Mouse (Mus musculus): ENCODE data around the gene Hist1h3h. TPM values are rescaled to one million over a fixed set of nuclear protein-coding genes. Genes with fewer than 3 reads are reported as not detected.
"Not testable (repeated sequence)": the region's sequence is repeated elsewhere in the genome, so short reads cannot be mapped to it uniquely, and the experiment has no call there.

Hist1h3h gene
- polyA plus RNA-seq, 1 experiment from 2014 or later = 35.3 TPM

GRCm38 (mm10) chr13:21754294-21755001 is 37.0 kb downstream of the Hist1h3h start:
- H3K4me1 ChIP-seq = peaks cover 25% of the 10 kb centered on the region
- H3K27ac ChIP-seq = peak overlapping the region; percentile 96
- peak overlapping the region; percentile 47 for H3K4me3 ChIP-seq
- peak overlapping the region; percentile 74 for H3K4me2 ChIP-seq
- H3K9me3 ChIP-seq (replicated peaks); H3K36me3 ChIP-seq (ENCODE audit: poor library complexity, severe bottlenecking); H3K27me3 ChIP-seq: not testable (repeated sequence)
- under 1% methylated on average over 25 of the region's 26 CpGs for WGBS
- H3K9ac ChIP-seq = peak overlapping the region; percentile 66
- ATAC-seq = peak; percentile 1; the same call in 1 of the 2 replicates

DNA sequence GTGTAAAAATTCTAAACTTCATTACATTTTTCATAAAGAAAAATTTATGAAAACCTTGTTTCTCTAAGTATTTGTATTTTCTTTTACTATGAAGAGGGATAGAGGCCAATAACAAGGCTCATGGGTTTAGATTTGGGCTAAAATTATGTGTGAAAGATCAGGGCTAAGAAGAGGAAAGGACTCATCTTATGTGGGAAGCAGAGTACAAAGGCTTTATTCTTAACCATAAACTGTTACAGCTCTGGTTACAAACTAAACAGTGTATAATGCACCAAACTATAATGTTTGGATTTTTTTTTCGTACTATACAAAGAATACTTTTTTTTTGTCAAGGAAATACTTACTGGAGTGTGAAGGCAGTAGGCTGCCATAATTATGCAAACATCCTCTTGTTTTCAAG is 38.2 kb downstream of the Hist1h3h start:
- H3K36me3 ChIP-seq (ENCODE audit: poor library complexity, severe bottlenecking) = no peaks in the 10 kb centered on the region
- peaks cover 22% of the 10 kb centered on the region for H3K4me1 ChIP-seq
- no peaks in the 10 kb centered on the region for H3K9me3 ChIP-seq (replicated peaks)
- no peak for ATAC-seq
- no peak overlapping the region for H3K27ac ChIP-seq
- H3K9ac ChIP-seq = no peak overlapping the region
- no peak overlapping the region for H3K4me3 ChIP-seq
- peak overlapping the region; percentile 45 for H3K4me2 ChIP-seq
- WGBS = 60% methylated on average over 1 of the region's 1 CpGs
- H3K27me3 ChIP-seq = no peaks in the 10 kb centered on the region

Small RNA genes lying within 50 kb of the gene (microRNA-seq; reads per million reads assigned to microRNA genes)
- gene Gm44357 = not detected
- not detected for gene Gm44367
- gene Gm44454 = not detected

Other genes starting within 250 kb of the Hist1h3h start
- gene Nkapl, start 249.2 kb upstream of the Hist1h3h start, polyA plus RNA-seq (2015; fragmentation: Nextera tagmentation; extraction: Ambion mirVana) = 2.9 and 3.5 TPM in 2 replicates
- gene Zkscan4, start 238.8 kb upstream of the Hist1h3h start, polyA plus RNA-seq (2015; fragmentation: Nextera tagmentation; extraction: Ambion mirVana) = 7.3 and 7.7 TPM in 2 replicates
- gene Gm10065, start 238.2 kb upstream of the Hist1h3h start, polyA plus RNA-seq (2015; fragmentation: Nextera tagmentation; extraction: Ambion mirVana) = not detected in 2 replicates
- 0.21 and 0.54 TPM in 2 replicates for gene AK157302, start 222.4 kb upstream of the Hist1h3h start, polyA plus RNA-seq (2015; fragmentation: Nextera tagmentation; extraction: Ambion mirVana)
- 7.5 TPM in 2 replicates for gene Gm11273, start 216.2 kb upstream of the Hist1h3h start, polyA plus RNA-seq (2015; fragmentation: Nextera tagmentation; extraction: Ambion mirVana)
- 6.1 and 7.4 TPM in 2 replicates for gene Zkscan8, start 186.5 kb upstream of the Hist1h3h start, polyA plus RNA-seq (2015; fragmentation: Nextera tagmentation; extraction: Ambion mirVana)
- 0.17 and 0.33 TPM in 2 replicates for gene Olfr1366, start 174.9 kb upstream of the Hist1h3h start, polyA plus RNA-seq (2015; fragmentation: Nextera tagmentation; extraction: Ambion mirVana)
- gene Olfr1535, start 157.8 kb upstream of the Hist1h3h start, polyA plus RNA-seq (2015; fragmentation: Nextera tagmentation; extraction: Ambion mirVana) = not detected in 2 replicates
- not detected in 2 replicates for gene Olfr1364, start 135.9 kb upstream of the Hist1h3h start, polyA plus RNA-seq (2015; fragmentation: Nextera tagmentation; extraction: Ambion mirVana)
- gene Olfr1362, start 103.6 kb upstream of the Hist1h3h start, polyA plus RNA-seq (2015; fragmentation: Nextera tagmentation; extraction: Ambion mirVana) = not detected in 2 replicates
- gene Olfr11, start 75.1 kb upstream of the Hist1h3h start, polyA plus RNA-seq (2015; fragmentation: Nextera tagmentation; extraction: Ambion mirVana) = not detected in 2 replicates
- not detected in 2 replicates for gene Olfr1361, start 54.3 kb upstream of the Hist1h3h start, polyA plus RNA-seq (2015; fragmentation: Nextera tagmentation; extraction: Ambion mirVana)
- not detected in 2 replicates for gene Olfr1360, start 40.3 kb upstream of the Hist1h3h start, polyA plus RNA-seq (2015; fragmentation: Nextera tagmentation; extraction: Ambion mirVana)
- not detected in 2 replicates for gene Olfr1359, start 19.5 kb upstream of the Hist1h3h start, polyA plus RNA-seq (2015; fragmentation: Nextera tagmentation; extraction: Ambion mirVana)
- gene Hist1h2bl, start 1.5 kb upstream of the Hist1h3h start, polyA plus RNA-seq (2015; fragmentation: Nextera tagmentation; extraction: Ambion mirVana) = 1.7 and 4.8 TPM in 2 replicates
- 23.7 and 32.4 TPM in 2 replicates for gene Hist1h2ai, start 1.2 kb upstream of the Hist1h3h start, polyA plus RNA-seq (2015; fragmentation: Nextera tagmentation; extraction: Ambion mirVana)
- 5.9 and 6.9 TPM in 2 replicates for gene Hist1h2bm, start 4.4 kb downstream of the Hist1h3h start, polyA plus RNA-seq (2015; fragmentation: Nextera tagmentation; extraction: Ambion mirVana)
- 1.3 and 1.9 TPM in 2 replicates for gene Hist1h4j, start 17.4 kb downstream of the Hist1h3h start, polyA plus RNA-seq (2015; fragmentation: Nextera tagmentation; extraction: Ambion mirVana)
- gene Hist1h4k, start 32.8 kb downstream of the Hist1h3h start, polyA plus RNA-seq (2015; fragmentation: Nextera tagmentation; extraction: Ambion mirVana) = 6.9 and 11.1 TPM in 2 replicates
- gene Hist1h2ak, start 36.2 kb downstream of the Hist1h3h start, polyA plus RNA-seq (2015; fragmentation: Nextera tagmentation; extraction: Ambion mirVana) = 49.6 and 61.0 TPM in 2 replicates
- 4.0 and 8.4 TPM in 2 replicates for gene Hist1h2bn, start 36.5 kb downstream of the Hist1h3h start, polyA plus RNA-seq (2015; fragmentation: Nextera tagmentation; extraction: Ambion mirVana)
- gene Hist1h1b, start 63.0 kb downstream of the Hist1h3h start, polyA plus RNA-seq (2015; fragmentation: Nextera tagmentation; extraction: Ambion mirVana) = 37.1 and 38.4 TPM in 2 replicates
- gene Hist1h3i, start 65.7 kb downstream of the Hist1h3h start, polyA plus RNA-seq (2015; fragmentation: Nextera tagmentation; extraction: Ambion mirVana) = 166 and 192 TPM in 2 replicates
- gene Hist1h2an, start 69.6 kb downstream of the Hist1h3h start, polyA plus RNA-seq (2015; fragmentation: Nextera tagmentation; extraction: Ambion mirVana) = 12.8 and 16.1 TPM in 2 replicates
- 2.1 and 2.3 TPM in 2 replicates for gene Hist1h2bp, start 69.8 kb downstream of the Hist1h3h start, polyA plus RNA-seq (2015; fragmentation: Nextera tagmentation; extraction: Ambion mirVana)
- gene Hist1h2bq, start 92.5 kb downstream of the Hist1h3h start, polyA plus RNA-seq (2015; fragmentation: Nextera tagmentation; extraction: Ambion mirVana) = 24.9 and 25.3 TPM in 2 replicates
- 1.9 TPM in 1 of 2 replicates, not detected in the other for gene Hist1h2ao, start 92.8 kb downstream of the Hist1h3h start, polyA plus RNA-seq (2015; fragmentation: Nextera tagmentation; extraction: Ambion mirVana)
- not detected in 2 replicates for gene Hist1h4m, start 94.1 kb downstream of the Hist1h3h start, polyA plus RNA-seq (2015; fragmentation: Nextera tagmentation; extraction: Ambion mirVana)
- 12.8 and 20.2 TPM in 2 replicates for gene Hist1h4n, start 114.5 kb downstream of the Hist1h3h start, polyA plus RNA-seq (2015; fragmentation: Nextera tagmentation; extraction: Ambion mirVana)
- gene Hist1h2ap, start 115.8 kb downstream of the Hist1h3h start, polyA plus RNA-seq (2015; fragmentation: Nextera tagmentation; extraction: Ambion mirVana) = 4,205 and 5,125 TPM in 2 replicates
- 24.7 and 27.2 TPM in 2 replicates for gene Hist1h2br, start 116.1 kb downstream of the Hist1h3h start, polyA plus RNA-seq (2015; fragmentation: Nextera tagmentation; extraction: Ambion mirVana)
- gene Zfp184, start 227.4 kb downstream of the Hist1h3h start, polyA plus RNA-seq (2015; fragmentation: Nextera tagmentation; extraction: Ambion mirVana) = 25.4 and 29.2 TPM in 2 replicates

Measured in forebrain, embryonic 13.5 days (tissue).